ENCODE assay signal across 8 mouse cellular contexts in genomic region chr19:6919876-6920740, GRCm38 (mm10). TPM values are rescaled to one million over a fixed set of nuclear protein-coding genes. Genes with fewer than 3 reads are reported as not detected.
A peak's percentile ranks its signal among the peaks of the same experiment; 100 is the strongest.
DNase-seq lines count a peak whose midpoint lies in the region; ATAC-seq lines count a peak whose summit lies in the region.

No protein-coding gene starts in this region.

- peak overlapping the region; percentile 95 for H3K27ac ChIP-seq in heart, embryonic 13.5 days (replicated peaks)
- H3K27ac ChIP-seq in midbrain, embryonic 11.5 days (ENCODE audit: low read depth, low read length): no peak overlapping the region

- H3K4me2 ChIP-seq in heart, embryonic 13.5 days: peak overlapping the region; percentile 95
- H3K4me2 ChIP-seq in midbrain, embryonic 11.5 days: peak overlapping the region; percentile 97

- DNase-seq in ovary, adult 18-20 months (ENCODE audit: low spot score): peak; percentile 58
- no peak for DNase-seq in ovary, postnatal 10 days (ENCODE audit: low spot score)
- peak; percentile 57 for DNase-seq in cerebellum, adult 8-10 months
- peak; percentile 79 to 94 for DNase-seq in kidney, postnatal 25 days
- peak; percentile 84 for DNase-seq in midbrain, embryonic 11.5 days (ENCODE audit: low spot score, missing footprints)
- no peak for DNase-seq in spleen, postnatal 36 days (ENCODE audit: low spot score in 2 of 2)

- no peak for ATAC-seq in heart, embryonic 13.5 days (ENCODE audit: extremely low read depth, insufficient number of reproducible peaks, low FRiP score, low TSS enrichment)
- ATAC-seq in midbrain, embryonic 11.5 days (ENCODE audit: low FRiP score): no peak
- ATAC-seq in erythroid progenitor cell, adult 5-6 weeks (replicated peaks; ENCODE audit: low FRiP score, poor library complexity, severe bottlenecking): no peak

- 43% methylated on average over 8 of the region's 8 CpGs for WGBS in heart, embryonic 13.5 days
- WGBS in midbrain, embryonic 11.5 days: 43% methylated on average over 8 of the region's 8 CpGs

- H3K4me1 ChIP-seq in heart, embryonic 13.5 days: peaks cover 56% of the 10 kb centered on the region
- H3K4me1 ChIP-seq in midbrain, embryonic 11.5 days (ENCODE audit: control insufficient read depth, insufficient read depth, low read length): peaks cover 17% of the 10 kb centered on the region

- H3K9me3 ChIP-seq in heart, embryonic 13.5 days: no peaks in the 10 kb centered on the region
- no peaks in the 10 kb centered on the region for H3K9me3 ChIP-seq in midbrain, embryonic 11.5 days (ENCODE audit: control insufficient read depth, low read length)

- peak overlapping the region; percentile 94 for H3K9ac ChIP-seq in heart, embryonic 13.5 days
- H3K9ac ChIP-seq in midbrain, embryonic 11.5 days (ENCODE audit: low read length): peak overlapping the region; percentile 89

- H3K36me3 ChIP-seq in heart, embryonic 13.5 days: peaks cover 35% of the 10 kb centered on the region
- no peaks in the 10 kb centered on the region for H3K36me3 ChIP-seq in midbrain, embryonic 11.5 days (ENCODE audit: control insufficient read depth, insufficient read depth, low read length)

- H3K27me3 ChIP-seq in heart, embryonic 13.5 days (replicated peaks): peaks cover 19% of the 10 kb centered on the region
- peaks cover 27% of the 10 kb centered on the region for H3K27me3 ChIP-seq in midbrain, embryonic 11.5 days (ENCODE audit: control insufficient read depth, insufficient read depth, low read length)

- H3K4me3 ChIP-seq in heart, embryonic 13.5 days: peak overlapping the region; percentile 79
- peak overlapping the region; percentile 80 for H3K4me3 ChIP-seq in midbrain, embryonic 11.5 days (ENCODE audit: low read depth, low read length)

RNA-seq across cellular contexts. Expression of gene Esrra, which starts 1.5 kb away (rescaled TPM):
- polyA plus RNA-seq in heart, embryonic 13.5 days (2015; fragmentation: Nextera tagmentation; extraction: Ambion mirVana): 30.4 and 33.0 TPM in 2 replicates
- 3.4 and 3.7 TPM in 2 replicates for polyA plus RNA-seq in midbrain, embryonic 11.5 days (2014; fragmentation: Nextera tagmentation; extraction: Ambion mirVana)
- 2.9 and 3.4 TPM in 2 replicates for total RNA-seq in erythroid progenitor cell, adult 5-6 weeks (2015; ENCODE audit: low replicate concordance)
- 0.61 and 2.7 TPM in 2 replicates for total RNA-seq in erythroid progenitor cell, adult 5-6 weeks (2017; ENCODE audit: low replicate concordance)

RNA-seq across cellular contexts. Expression of gene Catsperz, which starts 5.1 kb away (rescaled TPM):
- polyA plus RNA-seq in heart, embryonic 13.5 days (2015; fragmentation: Nextera tagmentation; extraction: Ambion mirVana): 1.7 and 3.6 TPM in 2 replicates
- not detected in 2 replicates for polyA plus RNA-seq in midbrain, embryonic 11.5 days (2014; fragmentation: Nextera tagmentation; extraction: Ambion mirVana)
- total RNA-seq in erythroid progenitor cell, adult 5-6 weeks (2015; ENCODE audit: low replicate concordance): not detected in 2 replicates
- not detected in 2 replicates for total RNA-seq in erythroid progenitor cell, adult 5-6 weeks (2017; ENCODE audit: low replicate concordance)

RNA-seq across cellular contexts. Expression of gene Prdx5, which starts 10.2 kb away (rescaled TPM):
- polyA plus RNA-seq in heart, embryonic 13.5 days (2015; fragmentation: Nextera tagmentation; extraction: Ambion mirVana): 217 and 232 TPM in 2 replicates
- 123 and 127 TPM in 2 replicates for polyA plus RNA-seq in midbrain, embryonic 11.5 days (2014; fragmentation: Nextera tagmentation; extraction: Ambion mirVana)
- 130 and 145 TPM in 2 replicates for total RNA-seq in erythroid progenitor cell, adult 5-6 weeks (2015; ENCODE audit: low replicate concordance)
- total RNA-seq in erythroid progenitor cell, adult 5-6 weeks (2017; ENCODE audit: low replicate concordance): 101 and 126 TPM in 2 replicates

RNA-seq across cellular contexts. Expression of gene Trmt112, which starts 10.6 kb away (rescaled TPM):
- 79.1 and 93.8 TPM in 2 replicates for polyA plus RNA-seq in heart, embryonic 13.5 days (2015; fragmentation: Nextera tagmentation; extraction: Ambion mirVana)
- polyA plus RNA-seq in midbrain, embryonic 11.5 days (2014; fragmentation: Nextera tagmentation; extraction: Ambion mirVana): 147 and 151 TPM in 2 replicates
- total RNA-seq in erythroid progenitor cell, adult 5-6 weeks (2015; ENCODE audit: low replicate concordance): 30.6 and 44.0 TPM in 2 replicates
- total RNA-seq in erythroid progenitor cell, adult 5-6 weeks (2017; ENCODE audit: low replicate concordance): 20.2 and 33.6 TPM in 2 replicates

RNA-seq across cellular contexts. Expression of gene Kcnk4, which starts 14.2 kb away (rescaled TPM):
- polyA plus RNA-seq in heart, embryonic 13.5 days (2015; fragmentation: Nextera tagmentation; extraction: Ambion mirVana): 0.18 and 0.44 TPM in 2 replicates
- polyA plus RNA-seq in midbrain, embryonic 11.5 days (2014; fragmentation: Nextera tagmentation; extraction: Ambion mirVana): not detected in 2 replicates
- not detected in 2 replicates for total RNA-seq in erythroid progenitor cell, adult 5-6 weeks (2015; ENCODE audit: low replicate concordance)
- total RNA-seq in erythroid progenitor cell, adult 5-6 weeks (2017; ENCODE audit: low replicate concordance): not detected in 2 replicates

Comparison
In these comparisons a context has a peak if more than half of its experiments do, and no peak if none do; other contexts are left out.
1. DNase-seq: peak in ovary, adult 18-20 months (single experiment), cerebellum, adult 8-10 months (single experiment), kidney, postnatal 25 days (2 of 2) and midbrain, embryonic 11.5 days (single experiment); none in ovary, postnatal 10 days (single experiment) and spleen, postnatal 36 days (0 of 2).